Comparison of ENCODE assay signal across 24 mouse cellular contexts in genomic region chr11:24108974-24109373, GRCm38 (mm10). TPM values are rescaled to one million over a fixed set of nuclear protein-coding genes. Genes with fewer than 3 reads are reported as not detected.
DNase-seq lines count a peak whose midpoint lies in the region; ATAC-seq and TF ChIP-seq lines count a peak whose summit lies in the region.
"Had no signal": no experiment of that assay in that cellular context is flagged by ENCODE, and none has a peak within 500 bp of the region (broad histone marks: within the 10 kb centered on the region; RNA-seq: fewer than 3 reads in every experiment).

No protein-coding gene starts in this region.

- no peaks in the 10 kb centered on the region for H3K36me3 ChIP-seq in heart, embryonic 10.5 days
- no peaks in the 10 kb centered on the region for H3K36me3 ChIP-seq in hindbrain, postnatal 0 days (ENCODE audit: insufficient read depth, low read length)
- H3K36me3 ChIP-seq in hindbrain, embryonic 10.5 days: no peaks in the 10 kb centered on the region
- no peaks in the 10 kb centered on the region for H3K36me3 ChIP-seq in lung, embryonic 16.5 days (ENCODE audit: control insufficient read depth, insufficient read depth, low read length)
- no peaks in the 10 kb centered on the region for H3K36me3 ChIP-seq in stomach, embryonic 15.5 days
- H3K36me3 ChIP-seq: hindbrain, embryonic 15.5 days; midbrain, embryonic 12.5 days had no signal

- peak; percentile 26; the same call in 1 of the 2 replicates for TF ChIP-seq CTCF in hindbrain, postnatal 0 days (IDR thresholded peaks at IDR 0.05; ENCODE audit: low read depth)

- no peak overlapping the region for H3K9ac ChIP-seq in hindbrain, postnatal 0 days (replicated peaks; ENCODE audit: low read length)
- H3K9ac ChIP-seq in lung, embryonic 16.5 days (ENCODE audit: low read length): no peak overlapping the region
- no peak overlapping the region for H3K9ac ChIP-seq in stomach, embryonic 15.5 days
- H3K9ac ChIP-seq: forebrain, embryonic 13.5 days; hindbrain, embryonic 15.5 days; midbrain, embryonic 12.5 days had no signal

- H3K27ac ChIP-seq in heart, embryonic 10.5 days: peak overlapping the region; percentile 77; the same call in 1 of the 2 replicates
- H3K27ac ChIP-seq in hindbrain, postnatal 0 days: no peak overlapping the region
- no peak overlapping the region for H3K27ac ChIP-seq in hindbrain, embryonic 10.5 days
- H3K27ac ChIP-seq in lung, embryonic 16.5 days (ENCODE audit: low read length): no peak overlapping the region
- no peak overlapping the region for H3K27ac ChIP-seq in stomach, embryonic 15.5 days
- H3K27ac ChIP-seq: hindbrain, embryonic 15.5 days; midbrain, embryonic 12.5 days had no signal

- intact Hi-C loops in heart, postnatal 25 days (cut with DNase I): no loop called here

- DNase-seq in heart, embryonic 10.5 days (ENCODE audit: low spot score): no peak
- no peak for DNase-seq in heart, postnatal 25 days (ENCODE audit: low spot score)
- no peak for DNase-seq in hindbrain, postnatal 0 days (ENCODE audit: low spot score)
- DNase-seq in hindbrain, embryonic 10.5 days (ENCODE audit: low spot score): no peak
- no peak for DNase-seq in lung, adult 18-20 months
- DNase-seq in neural tube, embryonic 10.5 days (ENCODE audit: extremely low spot score, low spot score): no peak
- DNase-seq: adrenal gland, adult 8-10 months; cerebellum, adult 11-12 months; cerebellum, postnatal 25 days; kidney, adult 2 months; kidney, postnatal 14 days; retina, postnatal 1 day; thymus, adult 18-20 months had no signal

- WGBS in heart, embryonic 10.5 days: 39% methylated on average over 3 of the region's 3 CpGs
- WGBS in hindbrain, postnatal 0 days: 69% methylated on average over 3 of the region's 3 CpGs
- WGBS in hindbrain, embryonic 10.5 days: 79% methylated on average over 3 of the region's 3 CpGs
- WGBS in lung, embryonic 16.5 days: 44% methylated on average over 3 of the region's 3 CpGs
- WGBS in stomach, embryonic 15.5 days: 60% methylated on average over 3 of the region's 3 CpGs

- H3K4me1 ChIP-seq in heart, embryonic 10.5 days: peaks cover 40% of the 10 kb centered on the region
- no peaks in the 10 kb centered on the region for H3K4me1 ChIP-seq in hindbrain, postnatal 0 days (ENCODE audit: insufficient read depth, low read length)
- H3K4me1 ChIP-seq in hindbrain, embryonic 10.5 days (replicated peaks): peaks cover 14% of the 10 kb centered on the region
- H3K4me1 ChIP-seq in lung, embryonic 16.5 days (replicated peaks; ENCODE audit: control insufficient read depth, insufficient read depth, low read length): peaks cover 11% of the 10 kb centered on the region
- 0 out of 2 replicates have a peak, but pooled peaks cover 2% of the 10 kb centered on the region for H3K4me1 ChIP-seq in stomach, embryonic 15.5 days

- ATAC-seq in hindbrain, postnatal 0 days: no peak
- peak; percentile 73 for ATAC-seq in lung, embryonic 16.5 days (ENCODE audit: low read depth)
- ATAC-seq in stomach, embryonic 15.5 days (ENCODE audit: insufficient read depth, low FRiP score, low read depth): 0 out of 2 replicates have a peak, but pooled peaks have one; percentile 34
- ATAC-seq: forebrain, embryonic 13.5 days had no signal

- H3K27me3 ChIP-seq in heart, embryonic 10.5 days (ENCODE audit: insufficient read depth, poor library complexity, severe bottlenecking): no peaks in the 10 kb centered on the region
- no peaks in the 10 kb centered on the region for H3K27me3 ChIP-seq in hindbrain, postnatal 0 days (ENCODE audit: insufficient read depth, low read length)
- H3K27me3 ChIP-seq in hindbrain, embryonic 10.5 days (ENCODE audit: insufficient read depth, poor library complexity, severe bottlenecking): no peaks in the 10 kb centered on the region
- no peaks in the 10 kb centered on the region for H3K27me3 ChIP-seq in lung, embryonic 16.5 days (ENCODE audit: control insufficient read depth, insufficient read depth, low read depth, low read length)
- no peaks in the 10 kb centered on the region for H3K27me3 ChIP-seq in stomach, embryonic 15.5 days (replicated peaks)
- H3K27me3 ChIP-seq: forebrain, embryonic 13.5 days; hindbrain, embryonic 15.5 days; midbrain, embryonic 12.5 days had no signal

- H3K9me3 ChIP-seq in heart, embryonic 10.5 days: no peaks in the 10 kb centered on the region
- no peaks in the 10 kb centered on the region for H3K9me3 ChIP-seq in hindbrain, postnatal 0 days (ENCODE audit: low read length)
- no peaks in the 10 kb centered on the region for H3K9me3 ChIP-seq in hindbrain, embryonic 10.5 days
- no peaks in the 10 kb centered on the region for H3K9me3 ChIP-seq in lung, embryonic 16.5 days (ENCODE audit: control insufficient read depth, low read length)
- H3K9me3 ChIP-seq in stomach, embryonic 15.5 days: no peaks in the 10 kb centered on the region
- H3K9me3 ChIP-seq: forebrain, embryonic 13.5 days; hindbrain, embryonic 15.5 days; midbrain, embryonic 12.5 days had no signal

- H3K4me3 ChIP-seq in heart, embryonic 10.5 days: no peak overlapping the region
- no peak overlapping the region for H3K4me3 ChIP-seq in hindbrain, postnatal 0 days (ENCODE audit: low read length)
- H3K4me3 ChIP-seq in hindbrain, embryonic 10.5 days: no peak overlapping the region
- no peak overlapping the region for H3K4me3 ChIP-seq in lung, embryonic 16.5 days (ENCODE audit: low read length)
- no peak overlapping the region for H3K4me3 ChIP-seq in stomach, embryonic 15.5 days (replicated peaks)
- H3K4me3 ChIP-seq: forebrain, embryonic 13.5 days; hindbrain, embryonic 15.5 days; midbrain, embryonic 12.5 days; myocyte had no signal

- no peak overlapping the region for H3K4me2 ChIP-seq in hindbrain, postnatal 0 days (ENCODE audit: low read depth, low read length)
- no peak overlapping the region for H3K4me2 ChIP-seq in lung, embryonic 16.5 days (ENCODE audit: low read depth, low read length)
- H3K4me2 ChIP-seq in stomach, embryonic 15.5 days: no peak overlapping the region
- H3K4me2 ChIP-seq: forebrain, embryonic 13.5 days; hindbrain, embryonic 15.5 days; midbrain, embryonic 12.5 days had no signal

RNA-seq across cellular contexts. Expression of gene Bcl11a, which starts 31.1 kb away (rescaled TPM):
- polyA plus RNA-seq in heart, embryonic 10.5 days (2016; fragmentation: Nextera tagmentation; extraction: Ambion mirVana): 13.5 and 23.5 TPM in 2 replicates
- 1 to 10 TPM; 4.2 to 4.7 TPM for total RNA-seq in heart, postnatal 25 days (2021)
- total RNA-seq in hindbrain, postnatal 0 days (2014; rRNA removed): 32.2 and 32.3 TPM in 2 replicates
- 69.8 and 73.5 TPM in 2 replicates for polyA plus RNA-seq in hindbrain, postnatal 0 days (2015; fragmentation: Nextera tagmentation; extraction: Ambion mirVana)
- polyA plus RNA-seq in hindbrain, embryonic 10.5 days (2016; fragmentation: Nextera tagmentation; extraction: Ambion mirVana): 20.7 and 54.9 TPM in 2 replicates
- polyA plus RNA-seq in lung, embryonic 16.5 days (2015; fragmentation: Nextera tagmentation; extraction: Ambion mirVana): 13.0 and 15.3 TPM in 2 replicates
- polyA plus RNA-seq in stomach, embryonic 15.5 days (2015; fragmentation: Nextera tagmentation; extraction: Ambion mirVana): 24.5 and 25.1 TPM in 2 replicates
- polyA plus RNA-seq: myocyte had no signal

RNA-seq across cellular contexts. Expression of gene A830031A19Rik, which starts 34.1 kb away (rescaled TPM):
- not detected in 2 replicates for polyA plus RNA-seq in heart, embryonic 10.5 days (2016; fragmentation: Nextera tagmentation; extraction: Ambion mirVana)
- total RNA-seq in heart, postnatal 25 days (2021): not detected
- total RNA-seq in hindbrain, postnatal 0 days (2014; rRNA removed): not detected in 2 replicates
- not detected in 2 replicates for polyA plus RNA-seq in hindbrain, postnatal 0 days (2015; fragmentation: Nextera tagmentation; extraction: Ambion mirVana)
- not detected in 2 replicates for polyA plus RNA-seq in hindbrain, embryonic 10.5 days (2016; fragmentation: Nextera tagmentation; extraction: Ambion mirVana)
- not detected in 2 replicates for polyA plus RNA-seq in lung, embryonic 16.5 days (2015; fragmentation: Nextera tagmentation; extraction: Ambion mirVana)
- polyA plus RNA-seq in stomach, embryonic 15.5 days (2015; fragmentation: Nextera tagmentation; extraction: Ambion mirVana): not detected in 2 replicates
- total RNA-seq: adrenal gland, adult 8-10 months; gastrocnemius, adult 18-20 months; neutrophil, adult 5-6 weeks had no signal
- polyA plus RNA-seq: forebrain, embryonic 13.5 days; gonadal fat pad, adult 2 months; hindbrain, embryonic 15.5 days; kidney, adult 2 months; limb, embryonic 14.5 days; midbrain, embryonic 12.5 days; myocyte; urinary bladder, adult 2 months had no signal
